Mouse (Mus musculus): ENCODE measurements around the gene Atn1.

The Atn1 gene

GRCm38 (mm10) chr6:124740211-124740887, 16.0 kb downstream of the Atn1 start:
- no peak for DNase-seq

GRCm38 (mm10) chr6:124739231-124739796, 17.0 kb downstream of the Atn1 start:
- DNase-seq = no peak

- no peak for DNase-seq
These were observed 17.8 kb downstream of the Atn1 start, which contains the start of gene Ptpn6 for GRCm38 (mm10) chr6:124738511-124739023. Gene Ptpn6, minus strand, starts transcription at chr6:124738714.

- DNase-seq = no peak
These were observed 19.3 kb downstream of the Atn1 start for GRCm38 (mm10) chr6:124737040-124737439.

- no peak for DNase-seq
These were observed 21.9 kb downstream of the Atn1 start for GRCm38 (mm10) chr6:124734417-124734816.

GRCm38 (mm10) chr6:124732476-124733370, 23.6 kb downstream of the Atn1 start:
- no peak for DNase-seq

- DNase-seq = no peak
These were observed 25.3 kb downstream of the Atn1 start for GRCm38 (mm10) chr6:124731038-124731437.

- no peak for DNase-seq
These were observed 26.2 kb downstream of the Atn1 start for GRCm38 (mm10) chr6:124729850-124730705.

GRCm38 (mm10) chr6:124728621-124729020, 27.7 kb downstream of the Atn1 start:
- no peak for DNase-seq

- no peak for DNase-seq
These were observed 31.9 kb downstream of the Atn1 start for GRCm38 (mm10) chr6:124724472-124724871.

- no peak for DNase-seq
These were observed 32.8 kb downstream of the Atn1 start for GRCm38 (mm10) chr6:124723541-124723940.

- DNase-seq = no peak
These were observed 33.3 kb downstream of the Atn1 start for GRCm38 (mm10) chr6:124722876-124723473.

- DNase-seq = no peak
These were observed 35.4 kb downstream of the Atn1 start for GRCm38 (mm10) chr6:124720904-124721303.

GRCm38 (mm10) chr6:124719354-124719978, 36.9 kb downstream of the Atn1 start:
- no peak for DNase-seq

- DNase-seq = no peak
These were observed 37.6 kb downstream of the Atn1 start for GRCm38 (mm10) chr6:124718703-124719102.

GRCm38 (mm10) chr6:124717968-124718367, 38.4 kb downstream of the Atn1 start:
- DNase-seq = no peak

- DNase-seq = no peak
These were observed 39.3 kb downstream of the Atn1 start for GRCm38 (mm10) chr6:124716864-124717490.

GRCm38 (mm10) chr6:124712918-124713317, 43.4 kb downstream of the Atn1 start:
- no peak for DNase-seq

GRCm38 (mm10) chr6:124711824-124712782, 44.2 kb downstream of the Atn1 start, which contains the start of the genes Emg1 and Phb2:
Gene Emg1, minus strand, starts transcription at chr6:124712178.
Gene Phb2, plus strand, starts transcription at chr6:124712336.
- peak; percentile 98 for DNase-seq

All from right cerebral cortex, postnatal 25 days (tissue).